Mouse (Mus musculus): ENCODE results near the gene Speg. TPM values are rescaled to one million over a fixed set of nuclear protein-coding genes. Genes with fewer than 3 reads are reported as not detected.

Speg gene
- polyA plus RNA-seq, 1 experiment from 2014 or later: 18.6 TPM

Other genes with a start within 250 kb of the Speg start
- 0.32 and 0.37 TPM in 2 replicates for gene Slc23a3, start 241.4 kb upstream of the Speg start, polyA plus RNA-seq (2015; fragmentation: Nextera tagmentation; extraction: Ambion mirVana)
- 45.3 TPM in 2 replicates for gene Cnppd1, start 232.6 kb upstream of the Speg start, polyA plus RNA-seq (2015; fragmentation: Nextera tagmentation; extraction: Ambion mirVana)
- 53.8 and 54.2 TPM in 2 replicates for gene Retreg2, start 232.5 kb upstream of the Speg start, polyA plus RNA-seq (2015; fragmentation: Nextera tagmentation; extraction: Ambion mirVana)
- gene Zfand2b, start 206.7 kb upstream of the Speg start, polyA plus RNA-seq (2015; fragmentation: Nextera tagmentation; extraction: Ambion mirVana): 46.5 and 51.2 TPM in 2 replicates
- 20.7 and 23.3 TPM in 2 replicates for gene Abcb6, start 194.9 kb upstream of the Speg start, polyA plus RNA-seq (2015; fragmentation: Nextera tagmentation; extraction: Ambion mirVana)
- gene Ankzf1, start 183.1 kb upstream of the Speg start, polyA plus RNA-seq (2015; fragmentation: Nextera tagmentation; extraction: Ambion mirVana): 27.9 and 30.2 TPM in 2 replicates
- 32.5 and 37.7 TPM in 2 replicates for gene Atg9a, start 183.1 kb upstream of the Speg start, polyA plus RNA-seq (2015; fragmentation: Nextera tagmentation; extraction: Ambion mirVana)
- 18.2 and 25.1 TPM in 2 replicates for gene Glb1l, start 164.5 kb upstream of the Speg start, polyA plus RNA-seq (2015; fragmentation: Nextera tagmentation; extraction: Ambion mirVana)
- gene Stk16, start 164.5 kb upstream of the Speg start, polyA plus RNA-seq (2015; fragmentation: Nextera tagmentation; extraction: Ambion mirVana): 121 and 138 TPM in 2 replicates
- gene Tuba4a, start 155.4 kb upstream of the Speg start, polyA plus RNA-seq (2015; fragmentation: Nextera tagmentation; extraction: Ambion mirVana): 94.8 and 98.3 TPM in 2 replicates
- gene A630095N17Rik, start 143.2 kb upstream of the Speg start, polyA plus RNA-seq (2015; fragmentation: Nextera tagmentation; extraction: Ambion mirVana): not detected in 2 replicates
- 47.9 and 51.3 TPM in 2 replicates for gene Dnajb2, start 138.9 kb upstream of the Speg start, polyA plus RNA-seq (2015; fragmentation: Nextera tagmentation; extraction: Ambion mirVana)
- gene Ptprn, start 110.8 kb upstream of the Speg start, polyA plus RNA-seq (2015; fragmentation: Nextera tagmentation; extraction: Ambion mirVana): 0.41 and 1.0 TPM in 2 replicates
- 0.39 and 0.68 TPM in 2 replicates for gene Resp18, start 96.9 kb upstream of the Speg start, polyA plus RNA-seq (2015; fragmentation: Nextera tagmentation; extraction: Ambion mirVana)
- 113 and 115 TPM in 2 replicates for gene Dnpep, start 57.3 kb upstream of the Speg start, polyA plus RNA-seq (2015; fragmentation: Nextera tagmentation; extraction: Ambion mirVana)
- gene Des, start 15.0 kb upstream of the Speg start, polyA plus RNA-seq (2015; fragmentation: Nextera tagmentation; extraction: Ambion mirVana): 112 and 140 TPM in 2 replicates
- 103 and 104 TPM in 2 replicates for gene Gmppa, start 60.6 kb downstream of the Speg start, polyA plus RNA-seq (2015; fragmentation: Nextera tagmentation; extraction: Ambion mirVana)
- 0.65 and 0.84 TPM in 2 replicates for gene Asic4, start 75.1 kb downstream of the Speg start, polyA plus RNA-seq (2015; fragmentation: Nextera tagmentation; extraction: Ambion mirVana)
- gene Chpf, start 104.0 kb downstream of the Speg start, polyA plus RNA-seq (2015; fragmentation: Nextera tagmentation; extraction: Ambion mirVana): 51.3 and 54.5 TPM in 2 replicates
- gene Tmem198, start 104.2 kb downstream of the Speg start, polyA plus RNA-seq (2015; fragmentation: Nextera tagmentation; extraction: Ambion mirVana): 1.3 and 1.4 TPM in 2 replicates
- 104 and 108 TPM in 2 replicates for gene Obsl1, start 131.2 kb downstream of the Speg start, polyA plus RNA-seq (2015; fragmentation: Nextera tagmentation; extraction: Ambion mirVana)
- 14.7 and 15.7 TPM in 2 replicates for gene Inha, start 131.8 kb downstream of the Speg start, polyA plus RNA-seq (2015; fragmentation: Nextera tagmentation; extraction: Ambion mirVana)
- gene Stk11ip, start 146.2 kb downstream of the Speg start, polyA plus RNA-seq (2015; fragmentation: Nextera tagmentation; extraction: Ambion mirVana): 19.7 and 21.1 TPM in 2 replicates
- 22.5 and 26.3 TPM in 2 replicates for gene Slc4a3, start 171.0 kb downstream of the Speg start, polyA plus RNA-seq (2015; fragmentation: Nextera tagmentation; extraction: Ambion mirVana)

All from embryonic facial prominence, embryonic 15.5 days (tissue).